Mouse (Mus musculus): ENCODE data around the gene Gm40193. TPM values are rescaled to one million over a fixed set of nuclear protein-coding genes. Genes with fewer than 3 reads are reported as not detected.

The Gm40193 gene
- polyA plus RNA-seq, 1 experiment, result not detected

- TF ChIP-seq CTCF (IDR thresholded peaks at IDR 0.05; ENCODE audit: borderline replicate concordance, extremely low read depth, insufficient read depth, insufficient read length) (no peak), POLR2A (IDR thresholded peaks at IDR 0.05; ENCODE audit: borderline replicate concordance, extremely low read depth, insufficient read depth, insufficient read length, poor library complexity, severe bottlenecking) (no peak)
- DNase-seq (ENCODE audit: low read depth), result no peak
These were observed 31.6 kb upstream of the Gm40193 start for GRCm38 (mm10) chr11:70564276-70564873.

- DNase-seq (ENCODE audit: low read depth), result peak; percentile 60
- TF ChIP-seq POLR2A (IDR thresholded peaks at IDR 0.05; ENCODE audit: borderline replicate concordance, extremely low read depth, insufficient read depth, insufficient read length, poor library complexity, severe bottlenecking), result no peak
- TF ChIP-seq CTCF (IDR thresholded peaks at IDR 0.05; ENCODE audit: borderline replicate concordance, extremely low read depth, insufficient read depth, insufficient read length), result no peak
These were observed 30.9 kb upstream of the Gm40193 start for GRCm38 (mm10) chr11:70563470-70564275.

- TF ChIP-seq POLR2A (IDR thresholded peaks at IDR 0.05; ENCODE audit: borderline replicate concordance, extremely low read depth, insufficient read depth, insufficient read length, poor library complexity, severe bottlenecking) (no peak), CTCF (IDR thresholded peaks at IDR 0.05; ENCODE audit: borderline replicate concordance, extremely low read depth, insufficient read depth, insufficient read length) (no peak)
- no peak for DNase-seq (ENCODE audit: low read depth)
These were observed 30.3 kb upstream of the Gm40193 start for GRCm38 (mm10) chr11:70562995-70563469.

GRCm38 (mm10) chr11:70562287-70562994 is 29.7 kb upstream of the Gm40193 start, which contains the start of gene Mink1:
Gene Mink1, plus strand, starts transcription at chr11:70562881.
- peak; percentile 89 for TF ChIP-seq POLR2A (IDR thresholded peaks at IDR 0.05; ENCODE audit: borderline replicate concordance, extremely low read depth, insufficient read depth, insufficient read length, poor library complexity, severe bottlenecking)
- TF ChIP-seq CTCF (IDR thresholded peaks at IDR 0.05; ENCODE audit: borderline replicate concordance, extremely low read depth, insufficient read depth, insufficient read length), result no peak
- peak; percentile 96 for DNase-seq (ENCODE audit: low read depth)

GRCm38 (mm10) chr11:70561937-70562286 is 29.2 kb upstream of the Gm40193 start:
- TF ChIP-seq CTCF (IDR thresholded peaks at IDR 0.05; ENCODE audit: borderline replicate concordance, extremely low read depth, insufficient read depth, insufficient read length) (no peak), POLR2A (IDR thresholded peaks at IDR 0.05; ENCODE audit: borderline replicate concordance, extremely low read depth, insufficient read depth, insufficient read length, poor library complexity, severe bottlenecking) (no peak)
- no peak for DNase-seq (ENCODE audit: low read depth)

GRCm38 (mm10) chr11:70557545-70557944 is 24.8 kb upstream of the Gm40193 start:
- no peak for DNase-seq (ENCODE audit: low read depth)
- no peak for TF ChIP-seq CTCF (IDR thresholded peaks at IDR 0.05; ENCODE audit: borderline replicate concordance, extremely low read depth, insufficient read depth, insufficient read length)
- TF ChIP-seq POLR2A (IDR thresholded peaks at IDR 0.05; ENCODE audit: borderline replicate concordance, extremely low read depth, insufficient read depth, insufficient read length, poor library complexity, severe bottlenecking), result no peak

- TF ChIP-seq POLR2A (IDR thresholded peaks at IDR 0.05; ENCODE audit: borderline replicate concordance, extremely low read depth, insufficient read depth, insufficient read length, poor library complexity, severe bottlenecking), result no peak
- TF ChIP-seq CTCF (IDR thresholded peaks at IDR 0.05; ENCODE audit: borderline replicate concordance, extremely low read depth, insufficient read depth, insufficient read length), result no peak
These were observed 21.2 kb upstream of the Gm40193 start for GRCm38 (mm10) chr11:70553940-70554339.

GRCm38 (mm10) chr11:70551526-70551925 is 18.8 kb upstream of the Gm40193 start:
- DNase-seq (ENCODE audit: low read depth), result no peak
- TF ChIP-seq CTCF (IDR thresholded peaks at IDR 0.05; ENCODE audit: borderline replicate concordance, extremely low read depth, insufficient read depth, insufficient read length) (no peak), POLR2A (IDR thresholded peaks at IDR 0.05; ENCODE audit: borderline replicate concordance, extremely low read depth, insufficient read depth, insufficient read length, poor library complexity, severe bottlenecking) (no peak)

More at GRCm38 (mm10) chr11:70553940-70554339, 21.2 kb upstream of the Gm40193 start:
- DNase-seq (ENCODE audit: low read depth), result no peak

- no peak for DNase-seq (ENCODE audit: low read depth)
- TF ChIP-seq POLR2A (IDR thresholded peaks at IDR 0.05; ENCODE audit: borderline replicate concordance, extremely low read depth, insufficient read depth, insufficient read length, poor library complexity, severe bottlenecking) (no peak), CTCF (IDR thresholded peaks at IDR 0.05; ENCODE audit: borderline replicate concordance, extremely low read depth, insufficient read depth, insufficient read length) (no peak)
These were observed 11.8 kb upstream of the Gm40193 start for GRCm38 (mm10) chr11:70544496-70544895.

GRCm38 (mm10) chr11:70541415-70541814 is 8.7 kb upstream of the Gm40193 start:
- TF ChIP-seq POLR2A (IDR thresholded peaks at IDR 0.05; ENCODE audit: borderline replicate concordance, extremely low read depth, insufficient read depth, insufficient read length, poor library complexity, severe bottlenecking) (no peak), CTCF (IDR thresholded peaks at IDR 0.05; ENCODE audit: borderline replicate concordance, extremely low read depth, insufficient read depth, insufficient read length) (no peak)
- DNase-seq (ENCODE audit: low read depth), result peak; percentile 47

- TF ChIP-seq CTCF (IDR thresholded peaks at IDR 0.05; ENCODE audit: borderline replicate concordance, extremely low read depth, insufficient read depth, insufficient read length), result no peak
- no peak for TF ChIP-seq POLR2A (IDR thresholded peaks at IDR 0.05; ENCODE audit: borderline replicate concordance, extremely low read depth, insufficient read depth, insufficient read length, poor library complexity, severe bottlenecking)
- no peak for DNase-seq (ENCODE audit: low read depth)
These were observed 8.2 kb upstream of the Gm40193 start for GRCm38 (mm10) chr11:70540928-70541327.
